Mouse (Mus musculus) megakaryocyte, embryonic 14.5 days (primary cell): ENCODE measurements around the gene Fto.

Source experiments
- FLI1 ChIP-seq: IDR thresholded peaks from 2 replicates; pipeline ENCODE4 v1.6.1; 2012; ENCODE audit warnings: low read length, inconsistent platforms, mixed read lengths
- GATA1 ChIP-seq: IDR thresholded peaks from 3 replicates; pipeline ENCODE4 v1.6.1; 2012; ENCODE audit warnings: mixed read lengths, low read length, inconsistent platforms, borderline replicate concordance

DNA sequence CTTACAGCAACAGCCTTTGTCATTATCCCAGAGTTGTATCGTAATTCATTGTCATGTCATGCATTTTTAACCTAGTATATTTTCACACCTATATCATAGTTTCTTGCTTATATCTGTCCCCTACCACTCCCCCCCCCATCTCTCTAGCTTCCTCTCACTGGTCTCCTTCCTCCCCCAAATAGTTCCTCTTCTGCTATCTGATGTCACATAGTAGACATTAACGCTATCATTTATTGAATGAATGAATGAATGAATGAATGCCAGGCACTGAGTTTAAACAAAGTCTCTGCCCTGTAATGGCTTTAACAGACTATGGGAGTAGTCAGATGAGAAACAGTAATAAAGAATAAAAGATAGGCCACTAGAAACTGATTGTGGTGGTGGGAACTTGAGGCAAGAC, 983 bp upstream of the Fto start:
- no peak for TF ChIP-seq GATA1
- no peak for TF ChIP-seq FLI1
